Mouse (Mus musculus) A20 (cell line): ENCODE results near the gene Olfr1375.
"Not testable (repeated sequence)": the region's sequence is repeated elsewhere in the genome, so short reads cannot be mapped to it uniquely, and the experiment has no call there.

ENCODE experiments used
- DNase-seq: peaks from one replicate; pipeline ENCODE4 v3.0.0-alpha.2; 2011; ENCODE audit warnings: low read depth, low spot score

Olfr1375 gene

DNA sequence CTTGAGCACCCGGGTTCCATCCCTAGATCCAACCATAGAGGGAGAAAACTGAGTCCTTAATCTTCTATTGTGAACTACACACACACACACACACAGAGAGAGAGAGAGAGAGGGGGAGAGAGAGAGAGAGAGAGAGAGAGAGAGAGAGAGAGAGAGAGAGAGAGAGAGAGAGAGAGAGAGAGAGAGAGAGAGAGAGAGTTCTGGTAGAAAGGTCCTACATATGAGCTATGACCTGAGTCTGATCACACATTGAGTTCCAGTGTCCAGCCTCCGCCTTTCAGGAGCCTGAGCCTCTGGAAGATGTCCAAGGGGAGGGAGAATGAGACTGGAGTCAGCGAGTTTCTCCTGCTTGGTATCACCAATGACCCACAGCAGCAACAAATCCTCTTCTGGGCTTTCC lies at the start of gene Olfr1375:
Gene Olfr1375, plus strand, starts transcription at position 301 of the 400 bp plus-strand sequence.
- DNase-seq = not testable (repeated sequence)

DNA sequence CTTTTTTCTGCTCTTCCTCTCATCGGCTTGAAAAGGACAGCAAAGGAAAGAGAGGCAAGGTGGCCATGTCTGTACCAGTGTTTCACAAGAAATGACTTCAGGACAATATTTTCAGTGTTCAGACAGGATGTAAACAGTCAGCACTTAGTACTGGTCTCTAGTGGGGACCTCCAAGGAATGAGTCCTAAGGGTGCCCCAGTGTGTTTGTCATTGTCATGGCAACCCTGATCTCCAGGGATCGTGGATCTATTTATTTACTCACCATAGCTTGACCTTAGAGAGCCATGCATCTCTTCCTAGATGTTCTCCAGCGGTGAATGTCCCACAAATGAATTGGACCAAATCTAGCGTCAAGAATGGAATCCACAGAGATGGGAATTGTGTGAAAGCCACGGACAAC lies 44.6 kb upstream of the Olfr1375 start, which contains the start of gene Olfr51:
Gene Olfr51, plus strand, starts transcription at position 301 of the 400 bp plus-strand sequence.
- DNase-seq = no peak

DNA sequence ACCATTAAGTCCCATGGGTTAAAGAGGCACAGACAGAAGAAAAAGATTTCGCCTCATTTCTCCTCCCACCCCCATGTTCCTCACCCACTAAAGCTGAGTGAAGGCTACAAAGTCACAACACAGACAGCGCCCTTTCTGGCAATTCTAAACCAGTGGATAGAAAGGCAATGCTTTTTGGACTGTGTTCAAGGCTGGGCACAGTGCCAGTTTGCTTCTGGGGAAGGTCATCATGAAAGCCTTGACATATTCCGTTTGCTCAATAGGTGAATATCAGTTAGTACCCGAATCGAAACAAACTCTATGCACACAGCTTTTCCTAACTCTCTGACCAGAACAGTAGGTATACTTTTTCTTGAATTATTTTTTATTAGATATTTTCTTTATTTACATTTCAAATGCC lies 36.1 kb upstream of the Olfr1375 start:
- no peak for DNase-seq

DNA sequence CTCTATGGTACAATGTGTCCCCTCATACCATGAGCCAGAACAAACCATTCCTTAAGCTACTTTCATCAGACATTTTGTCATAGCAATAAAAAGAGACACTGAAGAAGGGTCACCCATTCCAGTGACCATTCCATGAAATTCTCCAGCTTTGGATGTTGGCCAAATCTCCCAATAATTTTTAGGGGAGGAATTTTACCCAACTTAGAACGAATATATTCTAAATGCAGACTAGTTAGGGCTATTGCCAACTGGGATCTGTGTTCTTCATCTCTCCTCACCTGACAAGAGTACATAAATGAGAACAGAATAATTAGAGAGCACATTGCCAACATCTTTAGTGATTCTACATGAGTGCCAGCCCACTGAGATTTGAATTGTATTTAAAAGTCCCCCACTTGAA lies 34.0 kb upstream of the Olfr1375 start, which contains the start of gene Olfr54:
Gene Olfr54, plus strand, starts transcription at position 301 of the 400 bp plus-strand sequence.
- DNase-seq = no peak

DNA sequence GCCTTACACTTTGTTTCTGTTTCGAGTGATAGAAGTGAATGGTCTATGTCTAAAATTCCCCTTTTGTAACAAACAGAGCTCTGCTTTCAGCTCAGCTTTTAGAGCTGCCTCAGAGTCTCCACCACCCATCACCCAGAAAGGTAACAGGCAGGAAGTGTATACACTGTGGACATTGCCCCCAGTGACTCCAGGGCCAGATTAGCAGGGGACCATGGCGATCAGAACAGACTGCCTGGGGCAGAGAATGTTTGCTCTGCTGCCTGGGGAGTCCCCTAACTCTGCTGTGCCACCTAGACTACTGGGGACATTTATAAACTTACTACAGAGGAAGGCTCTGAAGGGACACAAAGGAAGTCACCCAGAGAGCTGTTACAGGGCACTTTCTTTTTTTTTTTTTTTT lies 31.6 kb upstream of the Olfr1375 start:
- DNase-seq = peak; percentile 10

DNA sequence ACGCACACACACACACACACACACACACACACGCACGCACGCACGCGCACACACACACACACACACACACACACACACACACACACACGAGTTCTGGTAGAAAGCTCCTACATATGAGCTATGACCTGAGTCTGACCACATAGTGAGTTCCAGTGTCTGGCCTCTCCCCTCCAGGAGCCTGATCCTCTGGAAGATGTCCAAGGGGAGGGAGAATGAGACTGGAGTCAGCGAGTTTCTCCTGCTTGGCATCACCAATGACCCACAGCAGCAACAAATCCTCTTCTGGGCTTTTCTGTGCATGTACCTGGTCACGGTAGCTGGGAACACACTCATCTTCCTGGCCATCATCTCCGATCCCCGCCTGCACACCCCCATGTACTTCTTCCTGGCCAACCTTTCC lies 21.1 kb upstream of the Olfr1375 start:
- DNase-seq = not testable (repeated sequence)

DNA sequence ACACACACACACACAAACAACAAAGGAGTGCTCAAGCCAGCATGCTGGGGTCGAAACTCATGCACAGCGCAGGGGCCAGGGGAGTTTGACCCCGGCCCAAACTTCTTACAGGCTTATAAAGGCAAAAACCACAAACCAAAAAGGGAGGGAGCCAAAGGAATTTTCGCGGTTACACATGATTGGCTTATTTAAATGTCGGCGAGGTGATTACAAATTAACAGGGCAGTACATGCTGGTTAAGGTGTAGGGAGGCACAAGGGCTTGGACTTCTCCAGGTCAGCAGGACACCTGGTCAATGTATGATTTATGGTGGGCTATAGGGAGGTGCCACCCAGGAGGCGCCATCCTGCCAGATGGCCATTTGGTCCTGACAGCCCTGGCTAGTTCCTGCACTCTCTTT lies 18.5 kb upstream of the Olfr1375 start:
- DNase-seq = not testable (repeated sequence)

DNA sequence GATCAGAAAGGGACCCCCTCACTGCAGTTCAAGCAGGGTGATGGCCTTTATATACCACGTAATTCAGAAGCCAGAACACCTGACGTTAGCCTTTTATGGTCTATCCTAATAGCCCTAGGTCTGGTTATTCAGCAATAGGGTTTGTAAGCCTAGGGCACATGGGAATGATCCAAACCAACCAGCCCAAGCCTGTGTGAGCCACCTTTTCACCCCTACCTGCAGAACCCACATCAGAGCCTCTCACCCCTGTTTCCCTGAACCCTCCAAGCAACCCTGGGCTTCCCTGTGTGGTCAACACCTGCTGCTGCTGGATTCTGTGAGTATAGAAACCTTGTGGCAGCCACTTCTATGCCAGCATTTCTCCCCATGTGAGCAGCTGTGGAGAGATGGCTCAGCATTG lies 17.7 kb upstream of the Olfr1375 start:
- DNase-seq = no peak

DNA sequence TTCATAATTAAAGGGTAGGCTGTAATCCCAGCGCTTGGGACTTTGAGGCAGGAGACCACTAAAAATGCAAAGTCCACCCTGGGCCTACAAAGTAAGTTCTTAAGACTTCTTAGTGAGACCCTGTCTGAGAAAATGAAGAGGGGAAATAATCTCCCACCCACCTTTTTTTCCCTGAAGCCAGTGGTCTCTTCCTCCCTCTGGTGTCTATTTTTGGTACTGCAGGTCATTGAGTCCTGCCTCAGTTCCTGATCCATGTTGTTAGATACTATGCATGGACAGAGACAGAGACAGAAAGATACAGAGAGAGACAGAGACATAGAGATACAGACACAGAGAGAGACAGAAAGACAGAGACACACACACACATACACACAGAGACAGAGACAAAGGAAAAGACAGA lies 15.1 kb upstream of the Olfr1375 start:
- DNase-seq = peak; percentile 27

DNA sequence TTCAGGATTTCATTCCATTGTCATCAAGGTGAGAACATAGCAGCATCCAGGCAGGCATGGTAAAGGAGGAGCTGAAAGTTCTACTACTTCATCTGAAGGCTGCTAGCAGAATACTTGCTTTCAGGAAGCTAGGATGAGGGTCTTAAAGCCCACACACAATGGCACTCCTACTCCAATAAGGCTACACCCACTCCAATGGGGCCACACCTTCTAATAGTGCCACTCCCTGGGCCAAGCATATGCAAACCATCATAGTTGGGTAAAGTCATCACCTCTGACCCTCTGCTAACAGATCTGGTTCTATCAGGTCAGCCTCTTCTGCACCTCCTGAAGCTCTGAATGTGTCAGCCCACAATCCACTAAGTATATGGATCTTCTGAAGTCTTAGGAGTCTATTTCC lies 13.8 kb upstream of the Olfr1375 start:
- DNase-seq = not testable (repeated sequence)

DNA sequence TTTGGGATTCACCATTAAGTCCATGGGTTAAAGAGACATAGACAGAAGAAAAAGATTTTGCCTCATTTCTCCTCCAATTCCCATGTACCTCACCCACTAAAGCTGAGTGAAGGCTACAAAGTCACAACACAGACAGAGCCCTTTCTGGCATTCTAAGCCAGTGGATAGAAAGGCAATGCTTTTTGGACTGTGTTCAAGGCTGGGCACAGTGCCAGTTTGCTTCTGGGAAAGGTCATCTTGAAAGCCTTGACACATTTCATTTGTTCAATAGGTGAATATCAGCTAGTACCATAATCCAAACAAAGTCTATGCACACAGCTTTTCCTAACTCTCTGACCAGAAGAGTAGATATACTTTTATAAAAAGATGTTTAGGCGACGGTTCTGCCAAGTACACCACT lies 12.0 kb upstream of the Olfr1375 start:
- no peak for DNase-seq

DNA sequence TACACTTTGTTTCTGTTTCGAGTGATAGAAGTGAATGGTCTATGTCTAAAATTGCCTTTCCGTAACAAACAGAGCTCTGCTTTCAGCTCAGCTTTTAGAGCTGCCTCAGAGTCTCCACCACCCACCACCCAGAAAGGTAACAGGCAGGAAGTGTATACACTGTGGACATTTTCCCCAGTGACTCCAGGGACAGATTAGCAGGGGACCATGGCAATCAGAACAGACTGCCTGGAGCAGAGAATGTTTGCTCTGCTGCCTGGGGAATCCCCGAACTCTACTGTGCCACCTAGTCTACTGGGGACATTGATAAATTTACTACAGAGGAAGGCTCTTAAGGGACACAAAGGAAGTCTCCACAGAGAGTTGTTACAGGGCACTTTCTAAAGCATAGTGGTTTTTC lies 3.1 kb upstream of the Olfr1375 start:
- DNase-seq = not testable (repeated sequence)

DNA sequence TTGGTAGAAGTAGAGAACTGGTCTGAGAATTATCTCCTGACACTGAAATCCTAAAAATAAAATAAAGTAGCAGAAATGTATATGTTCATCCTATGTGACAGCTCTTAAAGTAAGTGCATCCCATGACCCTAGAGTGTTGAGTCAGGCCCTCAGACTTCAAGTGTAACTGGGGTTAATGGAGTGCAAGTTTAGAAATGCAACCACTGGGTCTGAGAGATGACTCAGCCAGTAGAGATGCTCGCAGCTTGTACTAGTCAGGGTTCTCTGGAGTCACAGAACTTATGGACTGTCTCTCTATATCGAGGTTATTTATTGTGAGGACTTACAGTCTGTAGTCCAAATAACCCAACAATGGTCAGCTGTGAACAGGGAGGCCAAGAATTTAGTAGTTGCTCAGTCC lies 3.8 kb downstream of the Olfr1375 start:
- DNase-seq = no peak

DNA sequence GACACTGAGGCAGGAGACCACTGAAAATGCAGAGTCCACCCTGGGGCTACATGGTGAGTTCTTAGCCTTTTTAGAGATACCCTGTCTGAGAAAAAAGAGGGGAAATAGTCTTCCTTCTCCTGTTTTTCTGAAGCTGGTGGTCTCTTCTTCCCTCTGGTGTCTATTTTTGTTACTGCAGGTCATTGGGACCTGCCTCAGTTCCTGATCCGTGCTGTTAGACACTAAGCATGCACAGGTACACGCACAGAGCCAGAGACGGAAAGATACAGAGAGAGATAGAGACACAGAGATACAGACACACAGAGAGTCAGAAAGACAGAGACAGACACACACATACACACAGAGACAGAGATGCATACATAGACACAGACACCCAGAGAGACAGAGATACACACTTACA lies 5.3 kb downstream of the Olfr1375 start:
- peak; percentile 8 for DNase-seq

DNA sequence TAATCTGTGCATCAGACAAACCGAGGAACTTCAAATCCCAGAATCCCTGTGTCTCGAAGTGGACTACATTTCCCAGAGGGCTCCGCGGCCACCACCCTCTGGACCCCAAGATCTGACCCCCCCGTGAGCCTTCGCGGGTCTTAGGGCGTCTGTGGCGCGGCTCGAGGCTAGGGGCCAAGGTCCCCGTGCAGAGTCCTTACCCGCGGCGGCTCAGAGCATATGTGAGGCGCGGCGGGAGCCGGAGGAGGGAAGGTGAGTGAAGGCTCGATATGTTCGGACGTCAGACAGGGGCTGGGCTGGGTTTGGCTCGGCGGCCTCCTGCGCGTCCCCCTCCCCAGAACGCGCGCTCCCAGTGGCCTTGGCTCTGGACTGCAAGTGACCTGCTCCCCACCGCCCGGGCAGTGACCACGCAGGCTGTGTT lies 11.3 kb downstream of the Olfr1375 start, which contains the start of gene Zfp354a:
Gene Zfp354a, plus strand, starts transcription at position 107 of the 421 bp plus-strand sequence.
- no peak for DNase-seq

DNA sequence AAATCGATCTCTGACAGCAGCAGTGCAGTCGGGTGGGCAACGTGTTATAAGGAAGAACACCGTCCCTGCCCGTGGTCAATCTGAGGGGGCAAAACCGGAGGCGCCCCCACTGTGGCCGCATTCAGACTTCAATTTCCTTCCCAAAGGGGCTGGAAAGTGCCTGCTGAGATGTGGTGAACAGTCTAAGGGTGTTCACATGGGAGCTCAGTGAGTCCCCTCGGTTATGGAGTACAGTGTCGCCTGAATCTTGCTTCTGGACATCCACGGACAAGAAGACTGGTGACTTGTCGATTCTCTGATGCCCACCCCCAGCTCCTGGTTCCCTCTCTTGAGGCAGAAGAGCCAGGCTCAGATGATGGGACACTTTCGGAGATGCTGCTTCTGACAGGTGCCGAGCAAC lies 11.7 kb downstream of the Olfr1375 start:
- DNase-seq = no peak

DNA sequence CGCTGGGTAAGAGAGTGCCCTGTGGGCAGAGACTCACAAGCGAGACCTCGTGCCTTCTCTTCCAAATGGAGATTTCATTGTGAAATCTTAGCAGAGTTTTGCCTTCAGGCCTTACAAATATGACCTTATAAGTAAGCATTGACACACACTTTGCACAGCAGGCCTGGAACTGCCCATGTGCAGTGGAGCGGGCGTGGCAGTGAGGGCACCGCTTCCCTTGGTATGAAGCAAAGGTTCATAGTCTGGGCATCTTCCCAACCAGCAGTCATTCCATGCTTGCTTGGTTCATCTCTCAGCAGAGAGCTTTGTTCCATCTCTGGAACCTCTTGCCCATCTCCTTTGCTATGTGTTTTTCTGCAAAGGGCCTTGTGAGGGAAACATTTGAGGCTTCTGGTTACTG lies 13.1 kb downstream of the Olfr1375 start:
- DNase-seq = no peak

DNA sequence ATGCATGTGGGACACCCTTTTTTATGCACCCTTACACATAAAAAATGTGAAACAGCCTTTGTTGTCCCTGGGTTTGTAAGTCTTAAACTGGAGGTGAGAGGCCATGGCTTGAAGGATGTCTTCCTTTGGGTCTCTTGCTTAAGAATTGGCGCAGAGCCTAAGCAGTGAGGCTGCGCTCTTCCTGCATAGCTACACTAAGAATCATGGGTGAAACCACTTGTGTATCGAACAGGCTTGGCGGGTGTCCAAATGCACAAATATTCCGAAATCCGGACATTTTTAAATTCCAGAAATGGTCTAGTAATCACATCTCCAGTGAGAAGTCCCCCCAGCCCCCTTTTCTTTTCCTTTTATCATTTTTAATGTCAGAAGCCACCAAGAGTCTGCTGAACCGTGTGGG lies 15.4 kb downstream of the Olfr1375 start:
- no peak for DNase-seq

DNA sequence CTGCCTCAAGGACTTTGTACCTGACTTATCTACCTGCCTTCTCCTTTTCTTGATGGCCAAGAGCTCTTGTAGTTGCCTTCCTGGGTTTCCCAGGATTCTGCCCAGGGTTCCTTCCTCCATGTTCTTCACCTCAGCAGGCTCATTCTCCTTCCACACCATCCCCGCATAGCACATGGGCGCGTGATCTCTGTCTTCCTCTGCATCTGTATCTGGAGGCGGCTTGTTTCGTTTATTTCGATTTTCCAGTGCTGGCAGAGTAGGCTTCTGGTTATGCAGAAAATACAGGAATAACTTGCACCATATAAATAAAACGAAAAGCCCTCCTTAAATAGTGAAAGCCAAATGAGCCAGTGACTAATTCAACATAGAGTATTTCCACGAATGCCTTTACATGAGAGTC lies 15.9 kb downstream of the Olfr1375 start:
- DNase-seq = no peak

DNA sequence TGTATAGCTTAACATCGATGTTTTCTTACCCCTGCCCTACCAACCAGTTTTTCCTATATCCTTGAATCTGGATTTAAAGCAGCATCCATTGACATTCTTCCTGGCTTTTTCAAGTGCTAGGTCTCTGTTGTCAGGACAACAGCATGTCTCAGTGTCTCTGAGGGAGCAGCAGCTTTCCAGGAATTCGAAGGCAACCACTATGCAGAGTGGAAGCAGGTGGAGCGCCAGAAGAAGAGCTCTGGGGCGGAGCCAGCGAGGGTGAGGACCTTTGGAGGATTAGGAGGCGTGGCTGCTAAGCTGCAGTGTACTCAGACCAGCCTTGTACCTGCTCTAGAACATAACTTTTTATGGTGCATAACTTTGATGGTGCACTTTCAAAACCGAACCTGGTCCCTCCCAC lies 36.6 kb downstream of the Olfr1375 start:
- DNase-seq = no peak

DNA sequence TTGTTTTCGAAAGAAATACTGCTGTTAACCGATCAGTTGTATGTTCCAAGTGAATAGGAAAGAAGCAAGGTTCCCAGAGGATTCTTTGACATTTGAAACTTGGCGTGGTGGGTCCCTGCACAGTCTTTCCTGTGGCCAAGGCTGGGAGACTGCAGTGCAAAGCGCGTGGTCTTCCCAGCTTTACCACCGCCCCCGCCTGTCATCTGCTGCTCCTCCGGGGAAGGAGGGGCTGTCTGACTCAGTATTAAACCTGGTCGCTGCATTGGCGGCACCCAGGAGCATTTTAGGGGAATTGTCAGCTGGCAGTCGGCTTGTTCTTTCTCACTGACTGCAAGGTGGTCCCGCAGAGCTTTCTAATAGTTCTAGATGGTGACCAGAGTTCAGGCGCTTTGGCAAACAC lies 37.4 kb downstream of the Olfr1375 start:
- no peak for DNase-seq
